Mouse (Mus musculus): ENCODE data around the gene Fbxl7. TPM values are rescaled to one million over a fixed set of nuclear protein-coding genes. Genes with fewer than 3 reads are reported as not detected.

The Fbxl7 gene
- polyA plus RNA-seq, 1 experiment = 4.2 TPM

- H3K4me3 ChIP-seq (ENCODE audit: insufficient read depth, poor library complexity, severe bottlenecking) = no peak overlapping the region
- TF ChIP-seq CEBPB (IDR thresholded peaks at IDR 0.05; ENCODE audit: low read depth) (no peak), MAX (IDR thresholded peaks at IDR 0.05) (no peak), FOSL1 (IDR thresholded peaks at IDR 0.05; ENCODE audit: insufficient read depth, low read length, poor library complexity, severe bottlenecking) (no peak), MYOD1 (IDR thresholded peaks at IDR 0.05; ENCODE audit: control insufficient read depth, insufficient read length, low read depth) (no peak), MYOG (IDR thresholded peaks at IDR 0.05; ENCODE audit: control insufficient read depth, extremely low read depth, insufficient read length) (no peak), USF1 (IDR thresholded peaks at IDR 0.05; ENCODE audit: low read depth) (no peak), CTCF (IDR thresholded peaks at IDR 0.05; ENCODE audit: control insufficient read depth, insufficient read depth, insufficient read length) (no peak)
- H3K36me3 ChIP-seq (ENCODE audit: control insufficient read depth, insufficient read depth) = no peaks in the 10 kb centered on the region
- H3K79me3 ChIP-seq (ENCODE audit: low read depth) = no peaks in the 10 kb centered on the region
- H3K27me3 ChIP-seq (ENCODE audit: control insufficient read depth, insufficient read depth, insufficient read length) = no peaks in the 10 kb centered on the region
- no peak overlapping the region for H3ac ChIP-seq (ENCODE audit: control insufficient read depth, insufficient read length, low read depth)
- H3K79me2 ChIP-seq (ENCODE audit: control insufficient read depth, insufficient read depth) = no peaks in the 10 kb centered on the region
Measured at GRCm38 (mm10) chr15:26673239-26673859, 222.0 kb downstream of the Fbxl7 start.

DNA sequence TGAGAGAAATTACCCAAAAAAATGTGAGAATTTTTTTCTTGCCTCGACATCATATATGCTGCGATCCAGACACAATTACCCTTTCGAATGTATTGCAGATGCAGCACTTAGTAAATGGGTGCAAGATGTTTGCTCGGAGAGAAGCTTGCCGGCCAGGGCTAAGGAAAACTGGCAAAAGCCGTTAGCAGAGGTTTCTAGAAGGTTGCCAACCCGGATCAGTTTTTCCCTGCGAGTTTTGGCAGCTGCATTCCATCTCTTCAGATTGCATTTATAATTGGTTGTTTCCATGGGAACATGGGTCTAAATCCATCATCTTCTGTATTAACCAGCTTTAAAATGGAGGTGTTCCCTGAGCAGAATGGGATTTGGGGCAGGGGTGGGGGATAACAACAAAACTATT lies 240.4 kb downstream of the Fbxl7 start:
- TF ChIP-seq CTCF (IDR thresholded peaks at IDR 0.05; ENCODE audit: control insufficient read depth, insufficient read depth, insufficient read length) (no peak), FOSL1 (IDR thresholded peaks at IDR 0.05; ENCODE audit: insufficient read depth, low read length, poor library complexity, severe bottlenecking) (no peak), CEBPB (IDR thresholded peaks at IDR 0.05; ENCODE audit: low read depth) (no peak), USF1 (IDR thresholded peaks at IDR 0.05; ENCODE audit: low read depth) (no peak), MYOG (IDR thresholded peaks at IDR 0.05; ENCODE audit: control insufficient read depth, extremely low read depth, insufficient read length) (no peak), MYOD1 (IDR thresholded peaks at IDR 0.05; ENCODE audit: control insufficient read depth, insufficient read length, low read depth) (no peak), MAX (IDR thresholded peaks at IDR 0.05) (no peak)
- Histone ChIP-seq H3ac (ENCODE audit: control insufficient read depth, insufficient read length, low read depth) (no peak overlapping the region), H3K4me3 (ENCODE audit: insufficient read depth, poor library complexity, severe bottlenecking) (no peak overlapping the region), H3K36me3 (ENCODE audit: control insufficient read depth, insufficient read depth) (no peaks in the 10 kb centered on the region), H3K27me3 (ENCODE audit: control insufficient read depth, insufficient read depth, insufficient read length) (no peaks in the 10 kb centered on the region), H3K79me2 (ENCODE audit: control insufficient read depth, insufficient read depth) (no peaks in the 10 kb centered on the region), H3K79me3 (ENCODE audit: low read depth) (no peaks in the 10 kb centered on the region)

GRCm38 (mm10) chr15:26642563-26642962 lies 252.8 kb downstream of the Fbxl7 start:
- H3K27me3 ChIP-seq (ENCODE audit: control insufficient read depth, insufficient read depth, insufficient read length) = no peaks in the 10 kb centered on the region

GRCm38 (mm10) chr15:26639726-26640125 lies 255.7 kb downstream of the Fbxl7 start:
- H3K79me3 ChIP-seq (ENCODE audit: low read depth) = no peaks in the 10 kb centered on the region
- no peaks in the 10 kb centered on the region for H3K27me3 ChIP-seq (ENCODE audit: control insufficient read depth, insufficient read depth, insufficient read length)
- H3K4me3 ChIP-seq (ENCODE audit: insufficient read depth, poor library complexity, severe bottlenecking) = no peak overlapping the region
- H3K79me2 ChIP-seq (ENCODE audit: control insufficient read depth, insufficient read depth) = no peaks in the 10 kb centered on the region
- TF ChIP-seq USF1 (IDR thresholded peaks at IDR 0.05; ENCODE audit: low read depth) = no peak
- TF ChIP-seq FOSL1 (IDR thresholded peaks at IDR 0.05; ENCODE audit: insufficient read depth, low read length, poor library complexity, severe bottlenecking) = no peak
- TF ChIP-seq MYOD1 (IDR thresholded peaks at IDR 0.05; ENCODE audit: control insufficient read depth, insufficient read length, low read depth) = no peak
- TF ChIP-seq MAX (IDR thresholded peaks at IDR 0.05) = no peak
- no peak for TF ChIP-seq CTCF (IDR thresholded peaks at IDR 0.05; ENCODE audit: control insufficient read depth, insufficient read depth, insufficient read length)
- TF ChIP-seq MYOG (IDR thresholded peaks at IDR 0.05; ENCODE audit: control insufficient read depth, extremely low read depth, insufficient read length) = no peak
- TF ChIP-seq CEBPB (IDR thresholded peaks at IDR 0.05; ENCODE audit: low read depth) = no peak
- no peak overlapping the region for H3ac ChIP-seq (ENCODE audit: control insufficient read depth, insufficient read length, low read depth)
- H3K36me3 ChIP-seq (ENCODE audit: control insufficient read depth, insufficient read depth) = no peaks in the 10 kb centered on the region

More at GRCm38 (mm10) chr15:26642563-26642962, 252.8 kb downstream of the Fbxl7 start:
- Histone ChIP-seq H3K79me2 (ENCODE audit: control insufficient read depth, insufficient read depth) (no peaks in the 10 kb centered on the region), H3ac (ENCODE audit: control insufficient read depth, insufficient read length, low read depth) (no peak overlapping the region), H3K36me3 (ENCODE audit: control insufficient read depth, insufficient read depth) (no peaks in the 10 kb centered on the region), H3K4me3 (ENCODE audit: insufficient read depth, poor library complexity, severe bottlenecking) (no peak overlapping the region), H3K79me3 (ENCODE audit: low read depth) (no peaks in the 10 kb centered on the region)
- TF ChIP-seq CEBPB (IDR thresholded peaks at IDR 0.05; ENCODE audit: low read depth) = no peak
- TF ChIP-seq CTCF (IDR thresholded peaks at IDR 0.05; ENCODE audit: control insufficient read depth, insufficient read depth, insufficient read length) = peak; percentile 13

DNA sequence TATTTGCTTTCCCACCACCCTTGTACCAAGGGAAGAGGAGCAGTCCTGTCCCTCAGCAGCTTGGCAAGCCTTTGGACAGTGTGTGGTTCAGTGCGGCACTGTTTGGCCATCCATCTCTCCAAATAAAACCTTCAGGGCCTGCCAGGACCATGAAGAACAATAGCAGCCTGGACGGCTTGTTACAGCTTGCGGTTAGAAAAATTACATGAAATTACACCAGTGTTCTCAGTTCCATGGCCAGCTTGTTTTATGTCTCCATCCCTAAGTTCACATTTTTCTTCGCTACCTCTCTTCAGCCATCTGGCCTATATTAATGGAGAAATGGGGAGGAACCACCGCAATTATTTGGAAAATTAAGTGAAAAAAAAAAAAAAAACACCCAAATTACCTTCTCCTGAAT lies 259.8 kb downstream of the Fbxl7 start:
- TF ChIP-seq CTCF (IDR thresholded peaks at IDR 0.05; ENCODE audit: control insufficient read depth, insufficient read depth, insufficient read length) = no peak
- no peak for TF ChIP-seq CEBPB (IDR thresholded peaks at IDR 0.05; ENCODE audit: low read depth)
- no peak for TF ChIP-seq FOSL1 (IDR thresholded peaks at IDR 0.05; ENCODE audit: insufficient read depth, low read length, poor library complexity, severe bottlenecking)

GRCm38 (mm10) chr15:26628181-26628580 lies 267.2 kb downstream of the Fbxl7 start:
- Histone ChIP-seq H3ac (ENCODE audit: control insufficient read depth, insufficient read length, low read depth) (no peak overlapping the region), H3K4me3 (ENCODE audit: insufficient read depth, poor library complexity, severe bottlenecking) (no peak overlapping the region), H3K79me2 (ENCODE audit: control insufficient read depth, insufficient read depth) (no peaks in the 10 kb centered on the region), H3K79me3 (ENCODE audit: low read depth) (no peaks in the 10 kb centered on the region), H3K36me3 (ENCODE audit: control insufficient read depth, insufficient read depth) (no peaks in the 10 kb centered on the region), H3K27me3 (ENCODE audit: control insufficient read depth, insufficient read depth, insufficient read length) (no peaks in the 10 kb centered on the region)
- TF ChIP-seq MYOG (IDR thresholded peaks at IDR 0.05; ENCODE audit: control insufficient read depth, extremely low read depth, insufficient read length) (no peak), USF1 (IDR thresholded peaks at IDR 0.05; ENCODE audit: low read depth) (no peak), MYOD1 (IDR thresholded peaks at IDR 0.05; ENCODE audit: control insufficient read depth, insufficient read length, low read depth) (no peak), MAX (IDR thresholded peaks at IDR 0.05) (no peak), FOSL1 (IDR thresholded peaks at IDR 0.05; ENCODE audit: insufficient read depth, low read length, poor library complexity, severe bottlenecking) (no peak), CTCF (IDR thresholded peaks at IDR 0.05; ENCODE audit: control insufficient read depth, insufficient read depth, insufficient read length) (no peak), CEBPB (IDR thresholded peaks at IDR 0.05; ENCODE audit: low read depth) (no peak)

More for the DNA sequence above, 259.8 kb downstream of the Fbxl7 start:
- H3K27me3 ChIP-seq (ENCODE audit: control insufficient read depth, insufficient read depth, insufficient read length) = no peaks in the 10 kb centered on the region
- H3ac ChIP-seq (ENCODE audit: control insufficient read depth, insufficient read length, low read depth) = no peak overlapping the region
- no peaks in the 10 kb centered on the region for H3K79me3 ChIP-seq (ENCODE audit: low read depth)
- H3K79me2 ChIP-seq (ENCODE audit: control insufficient read depth, insufficient read depth) = no peaks in the 10 kb centered on the region
- no peaks in the 10 kb centered on the region for H3K36me3 ChIP-seq (ENCODE audit: control insufficient read depth, insufficient read depth)
- H3K4me3 ChIP-seq (ENCODE audit: insufficient read depth, poor library complexity, severe bottlenecking) = no peak overlapping the region
